Mouse (Mus musculus) megakaryocyte, embryonic 14.5 days (primary cell): ENCODE measurements at regions not wholly inside any gene's neighbourhood (a gene's known extent, or its start where the extent isn't known, plus 50 kb on each side); places are given as distances from the start of the nearest gene placed in this dataset.

Source experiments
- FLI1 ChIP-seq: IDR thresholded peaks from 2 replicates; pipeline ENCODE4 v1.6.1; 2012; ENCODE audit warnings: low read length, inconsistent platforms, mixed read lengths
- GATA1 ChIP-seq: IDR thresholded peaks from 3 replicates; pipeline ENCODE4 v1.6.1; 2012; ENCODE audit warnings: mixed read lengths, low read length, inconsistent platforms, borderline replicate concordance

- TF ChIP-seq FLI1, result no peak
- TF ChIP-seq GATA1, result no peak
Measured at GRCm38 (mm10) chr6:99850706-99851105, 124.5 kb upstream of the Prok2 start.
